Mouse (Mus musculus) Patski (cell line): ENCODE measurements around the gene Plekha8. TPM values are rescaled to one million over a fixed set of nuclear protein-coding genes. Genes with fewer than 3 reads are reported as not detected.

ENCODE experiments used
- ATAC-seq: fragments of 100-300 bp; one replicate; pipeline ENCODE4 v1.8.0; 2021
- CTCF ChIA-PET: fragments of 350-600 bp; sonication (Branson Sonifier 250); formaldehyde crosslinking; loops from one replicate; lab custom pipeline; 2022; ENCODE audit warnings: inconsistent platforms; lab: Charles Lee
- POLR2A ChIA-PET: fragments of 350-600 bp; sonication (Branson Sonifier 250); formaldehyde crosslinking; loops from one replicate; lab custom pipeline; 2022; ENCODE audit warnings: antibody characterized with exemption, inconsistent platforms; lab: Charles Lee
- DNase-seq: peaks from one replicate; pipeline ENCODE4 v3.0.0-alpha.2; 2011; ENCODE audit warnings: low read depth, low spot score
- H3K27me3 ChIP-seq: fragments of 371-371 bp; one replicate; pipeline ENCODE4 v1.5.1; 2021
- CTCF ChIP-seq: fragments of 100-300 bp; IDR thresholded peaks from one replicate; pipeline ENCODE4 v1.5.1; 2021
- in situ Hi-C: fragments of 300-500 bp; cut with MboI; formaldehyde crosslinking; loops from 3 replicates; pipeline ENCODE4 v1.11.1; 2018; ENCODE audit warnings: low pct_unique_long_range_greater_than_20kb, mixed read lengths
- polyA plus RNA-seq: library from polyadenylated mRNA; unstranded; gene quantifications from one replicate; pipeline ENCODE4 v1.2.3, GENCODE M21; 2021

Plekha8 gene
- polyA plus RNA-seq, 1 experiment from 2014 or later = 9.6 TPM

- no peak for TF ChIP-seq CTCF
- DNase-seq (no peak), ATAC-seq (no peak)
- H3K27me3 ChIP-seq = no peaks in the 10 kb centered on the region
- CTCF ChIA-PET = interaction anchor here (1.2 to 1.6 kb wide), 2 partner anchors 18 to 42 kb away, joined by 3 to 5 read pairs; no protein-coding TSS in a partner anchor
- POLR2A ChIA-PET = interaction anchor here (0.6 kb wide), 1 partner anchor 628 kb away, joined by 3 read pairs; no protein-coding TSS in a partner anchor
- in situ Hi-C loops = no loop called here
Observed at GRCm38 (mm10) chr6:54586911-54587310, 8.0 kb upstream of the Plekha8 start.

GRCm38 (mm10) chr6:54587683-54588082 is 7.2 kb upstream of the Plekha8 start:
- POLR2A ChIA-PET = interaction anchor here (0.6 kb wide), 1 partner anchor 627 kb away, joined by 3 read pairs; no protein-coding TSS in a partner anchor
- CTCF ChIA-PET = interaction anchor here (1.6 kb wide), 1 partner anchor 41 kb away, joined by 5 read pairs; no protein-coding TSS in a partner anchor
- in situ Hi-C loops = no loop called here
- DNase-seq = no peak
- no peak for ATAC-seq
- H3K27me3 ChIP-seq = no peaks in the 10 kb centered on the region
- TF ChIP-seq CTCF = no peak

GRCm38 (mm10) chr6:54588212-54588611 is 6.7 kb upstream of the Plekha8 start:
- in situ Hi-C loops = no loop called here
- TF ChIP-seq CTCF = no peak
- POLR2A ChIA-PET = interaction anchor here (0.6 kb wide), 1 partner anchor 83 kb away, joined by 3 read pairs; no protein-coding TSS in a partner anchor
- DNase-seq (no peak), ATAC-seq (no peak)
- CTCF ChIA-PET = interaction anchor here (1.6 kb wide), 1 partner anchor 41 kb away, joined by 5 read pairs; no protein-coding TSS in a partner anchor
- H3K27me3 ChIP-seq = no peaks in the 10 kb centered on the region

- CTCF ChIA-PET = no interaction called here
- POLR2A ChIA-PET = no interaction called here
Observed at GRCm38 (mm10) chr6:54590691-54591090, 4.2 kb upstream of the Plekha8 start.

GRCm38 (mm10) chr6:54591778-54592177 is 3.1 kb upstream of the Plekha8 start:
- no peak for ATAC-seq
- no peak for DNase-seq
- POLR2A ChIA-PET = no interaction called here
- TF ChIP-seq CTCF = no peak
- CTCF ChIA-PET = no interaction called here
- in situ Hi-C loops = loop anchor here (5.0 to 10.0 kb wide), 3 partner anchors 221 to 573 kb away; partner anchors contain the start of gene Ggct
- H3K27me3 ChIP-seq = no peaks in the 10 kb centered on the region

More at GRCm38 (mm10) chr6:54590691-54591090, 4.2 kb upstream of the Plekha8 start:
- DNase-seq = no peak
- no peak for ATAC-seq
- in situ Hi-C loops = loop anchor here (5.0 to 10.0 kb wide), 3 partner anchors 222 to 574 kb away; partner anchors contain the start of gene Ggct
- TF ChIP-seq CTCF = no peak
- H3K27me3 ChIP-seq = no peaks in the 10 kb centered on the region

- ChIA-PET CTCF (no interaction called here), POLR2A (interaction anchor here (0.6 kb wide), 1 partner anchor 37 kb away, joined by 3 read pairs; no protein-coding TSS in a partner anchor)
- no peak for TF ChIP-seq CTCF
- in situ Hi-C loops = loop anchor here (5.0 to 10.0 kb wide), 3 partner anchors 219 to 572 kb away; partner anchors contain the start of gene Ggct
- DNase-seq (peak; percentile 78), ATAC-seq (peak; percentile 86)
- no peaks in the 10 kb centered on the region for H3K27me3 ChIP-seq
Observed at GRCm38 (mm10) chr6:54592938-54593535, 1.9 kb upstream of the Plekha8 start.

- H3K27me3 ChIP-seq = no peaks in the 10 kb centered on the region
- no peak for TF ChIP-seq CTCF
- CTCF ChIA-PET = interaction anchor here (1.3 to 1.6 kb wide), 2 partner anchors 9 to 202 kb away, joined by 3 to 5 read pairs; no protein-coding TSS in a partner anchor
- POLR2A ChIA-PET = interaction anchor here (0.6 to 0.7 kb wide), 4 partner anchors 28 to 255 kb away, joined by 3 to 5 read pairs (median 3); no protein-coding TSS in a partner anchor
- in situ Hi-C loops = loop anchor here (5.0 to 10.0 kb wide), 3 partner anchors 218 to 571 kb away; partner anchors contain the start of gene Ggct
- DNase-seq (no peak), ATAC-seq (no peak)
Observed at GRCm38 (mm10) chr6:54593766-54594468, 994 bp upstream of the Plekha8 start.

- H3K27me3 ChIP-seq = no peaks in the 10 kb centered on the region
- TF ChIP-seq CTCF = no peak
- ChIA-PET CTCF (interaction anchor here (1.4 to 1.6 kb wide), 3 partner anchors 8 to 61 kb away, joined by 3 to 4 read pairs (median 3); no protein-coding TSS in a partner anchor), POLR2A (interaction anchor here (0.6 to 0.8 kb wide), 2 partner anchors 21 to 157 kb away, joined by 3 to 5 read pairs; no protein-coding TSS in a partner anchor)
- ATAC-seq (peak; percentile 18), DNase-seq (no peak)
- in situ Hi-C loops = loop anchor here (10.0 kb wide), 2 partner anchors 399 to 569 kb away; partner anchors contain the start of gene Ggct
Observed at GRCm38 (mm10) chr6:54595330-54595878, 493 bp downstream of the Plekha8 start.

GRCm38 (mm10) chr6:54597208-54597607 is 2.3 kb downstream of the Plekha8 start, which contains the start of gene Fkbp14:
Gene Fkbp14 (minus strand): TSS chr6:54597308.
- no peak for TF ChIP-seq CTCF
- ATAC-seq (no peak), DNase-seq (no peak)
- H3K27me3 ChIP-seq = no peaks in the 10 kb centered on the region
- ChIA-PET CTCF (no interaction called here), POLR2A (no interaction called here)
- in situ Hi-C loops = loop anchor here (10.0 kb wide), 2 partner anchors 398 to 568 kb away; partner anchors contain the start of gene Ggct

- no peaks in the 10 kb centered on the region for H3K27me3 ChIP-seq
- TF ChIP-seq CTCF = no peak
- ChIA-PET POLR2A (no interaction called here), CTCF (no interaction called here)
- in situ Hi-C loops = loop anchor here (10.0 kb wide), 2 partner anchors 397 to 567 kb away; partner anchors contain the start of gene Ggct
- DNase-seq = no peak
- ATAC-seq = no peak
Observed at GRCm38 (mm10) chr6:54597711-54598110, 2.8 kb downstream of the Plekha8 start.
